Mouse (Mus musculus) frontal cortex, postnatal 36 days (tissue): Measurements from ENCODE around the gene Lrrc43.
"Not testable (repeated sequence)": the region's sequence is repeated elsewhere in the genome, so short reads cannot be mapped to it uniquely, and the experiment has no call there.

Experiments
- DNase-seq, 2 experiments: peaks; one replicate each; pipeline ENCODE4 v3.0.0; 2022; ENCODE audit warnings: low spot score in 2 of 2

The Lrrc43 gene

DNA sequence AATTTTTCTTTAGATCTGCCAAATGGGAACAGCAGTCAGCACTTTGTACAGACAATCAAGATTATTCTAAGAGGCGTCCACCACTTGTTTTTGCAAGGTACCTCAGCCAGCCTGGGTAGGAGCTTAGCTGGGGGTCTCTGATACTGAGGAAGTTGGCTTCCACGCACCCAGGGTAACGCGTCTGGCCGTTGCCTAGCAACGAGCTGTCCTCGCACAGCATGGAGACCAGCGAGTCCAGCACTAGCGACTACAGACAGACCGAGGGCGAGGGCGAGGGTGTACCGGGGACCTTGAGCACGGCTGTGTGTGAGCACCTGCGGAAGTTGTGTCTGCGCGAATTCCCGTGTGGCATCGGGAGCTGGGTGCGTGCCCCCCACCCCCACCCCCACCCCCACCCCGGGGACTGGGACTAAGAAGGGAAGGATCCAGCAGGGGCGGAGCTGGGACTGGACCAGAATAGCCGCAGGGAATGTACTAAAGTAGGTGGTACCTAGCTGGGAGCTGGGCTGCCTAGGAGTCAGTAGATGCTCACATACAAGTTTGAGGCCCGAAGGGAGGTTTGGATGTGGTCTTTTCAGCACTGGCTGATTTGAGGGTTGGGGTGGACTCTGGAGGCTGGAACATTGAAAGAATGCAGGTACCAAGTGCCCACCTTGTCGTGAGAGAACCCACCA is at the start of gene Lrrc43, which contains the start of gene Il31:
TSS of gene Lrrc43 (plus strand) at position 194 of the 674 bp plus-strand sequence.
TSS of gene Il31 (minus strand) at position 378 of the 674 bp plus-strand sequence.
- no peak for DNase-seq

DNA sequence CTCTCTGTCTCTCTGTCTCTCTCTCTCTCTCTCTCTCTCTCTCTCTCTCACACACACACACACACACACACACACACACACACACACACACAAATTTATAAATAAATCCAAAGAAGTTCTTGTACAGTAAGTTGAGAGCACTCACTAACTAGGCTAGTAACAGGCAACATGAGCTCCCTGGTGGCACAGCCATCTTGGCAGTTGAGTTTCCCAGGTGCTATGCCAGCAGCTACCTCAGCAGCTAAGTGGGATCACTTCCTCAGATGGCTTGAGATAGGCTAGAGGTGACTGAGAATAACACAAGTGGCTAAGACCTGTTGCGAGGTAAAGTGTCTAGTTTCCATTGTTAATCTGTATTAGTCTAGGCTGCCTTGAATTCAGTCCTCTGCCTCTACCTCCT is 49.8 kb upstream of the Lrrc43 start:
- DNase-seq: no peak

DNA sequence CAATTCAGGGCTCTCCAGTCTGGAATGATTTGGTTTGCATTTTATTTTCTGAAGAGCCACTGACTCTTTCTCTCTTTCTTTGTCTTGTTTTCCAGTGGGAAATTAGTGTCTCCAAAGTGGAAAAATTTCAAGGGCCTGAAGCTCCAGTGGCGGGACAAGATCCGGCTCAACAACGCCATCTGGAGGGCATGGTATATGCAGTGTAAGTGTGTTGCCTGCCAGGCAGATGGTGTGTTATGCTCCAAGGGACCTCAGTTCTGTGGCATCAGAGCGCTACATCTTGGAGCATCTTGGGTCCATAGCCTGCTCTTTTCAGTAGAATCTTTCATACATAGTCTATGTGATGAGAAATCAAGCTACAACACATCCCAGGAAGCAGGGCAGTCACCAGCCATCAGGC is 49.2 kb upstream of the Lrrc43 start:
- no peak for DNase-seq

DNA sequence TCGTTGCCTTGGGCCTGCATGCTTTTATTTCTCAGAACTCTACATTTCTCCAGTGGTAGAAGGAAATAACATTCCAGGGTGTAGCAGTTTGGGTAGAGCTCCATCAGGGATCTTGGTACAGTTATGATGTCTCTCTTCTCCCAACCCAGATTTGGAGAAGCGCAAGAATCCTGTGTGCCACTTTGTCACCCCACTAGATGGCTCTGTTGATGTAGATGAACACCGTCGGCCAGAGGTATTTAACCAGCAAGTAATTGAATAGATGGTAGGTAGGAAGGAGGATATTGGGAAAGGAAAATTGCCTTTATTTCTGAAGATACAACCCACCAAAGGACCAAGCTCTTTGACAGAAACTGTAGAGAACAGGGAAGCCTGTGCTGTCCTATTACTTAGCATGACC is 48.4 kb upstream of the Lrrc43 start:
- peak in 1 of 2 experiments; percentile 43 for DNase-seq

DNA sequence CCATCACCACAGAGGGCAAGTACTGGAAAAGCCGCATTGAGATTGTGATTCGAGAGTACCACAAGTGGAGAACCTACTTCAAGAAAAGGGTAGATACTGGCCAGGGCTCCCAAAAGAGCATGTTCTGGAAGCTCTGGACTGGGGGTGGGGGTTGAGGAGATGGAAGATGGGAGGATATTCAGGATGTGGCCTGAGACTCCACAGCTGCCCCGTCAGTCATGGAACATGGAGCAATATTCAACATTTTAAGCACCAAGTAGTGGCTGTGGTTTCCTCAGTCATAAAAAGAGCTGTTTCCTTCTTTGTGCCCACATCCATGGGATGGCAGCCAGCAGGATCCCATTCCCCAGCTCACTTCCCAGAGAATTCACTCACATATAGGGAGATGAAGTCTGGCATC is 46.8 kb upstream of the Lrrc43 start:
- DNase-seq: no peak

DNA sequence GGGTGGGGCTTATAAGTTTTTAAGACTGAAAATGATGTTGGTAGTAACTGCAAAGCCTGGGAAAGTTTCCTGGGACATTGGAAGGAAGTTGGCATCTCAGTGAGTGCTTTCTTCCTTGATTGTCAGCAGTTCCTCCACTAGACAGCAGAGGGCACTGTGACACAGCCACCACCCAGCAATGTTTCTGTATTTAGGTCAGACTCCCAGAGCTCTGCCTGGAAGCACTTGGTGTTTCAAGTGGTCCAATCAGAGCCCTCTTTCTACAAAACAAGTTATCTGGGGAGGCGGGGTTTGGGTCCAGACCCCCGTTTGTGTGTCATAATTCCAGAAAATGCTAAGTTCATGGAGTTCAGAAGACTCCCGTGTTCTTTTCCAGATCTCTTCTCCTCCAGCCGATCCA is 45.0 kb upstream of the Lrrc43 start:
- peak; percentile 70 to 85 for DNase-seq

DNA sequence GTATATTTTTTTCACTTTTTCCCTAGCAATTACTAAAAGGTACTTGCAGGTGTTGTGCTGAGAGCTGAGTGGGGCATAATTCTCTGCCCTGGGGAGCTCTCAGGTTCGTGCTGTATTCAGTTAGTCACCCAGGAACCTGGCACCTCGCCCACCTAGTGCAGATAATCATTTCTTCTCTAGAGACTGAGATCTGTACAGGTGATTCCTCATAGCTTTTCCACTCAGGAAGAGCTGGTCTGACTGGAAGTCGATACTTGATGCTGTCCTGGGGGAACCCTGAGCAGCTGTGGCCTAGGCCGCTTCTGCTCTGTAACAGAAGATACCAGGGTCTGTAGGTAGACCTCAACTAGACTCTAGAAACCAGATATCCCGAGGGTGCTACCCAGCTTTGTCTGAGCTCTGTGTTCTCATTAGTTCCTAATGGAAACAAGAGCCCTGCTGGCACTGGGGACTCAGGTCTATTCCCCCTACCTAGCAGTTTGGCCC is 44.2 kb upstream of the Lrrc43 start:
- no peak for DNase-seq

DNA sequence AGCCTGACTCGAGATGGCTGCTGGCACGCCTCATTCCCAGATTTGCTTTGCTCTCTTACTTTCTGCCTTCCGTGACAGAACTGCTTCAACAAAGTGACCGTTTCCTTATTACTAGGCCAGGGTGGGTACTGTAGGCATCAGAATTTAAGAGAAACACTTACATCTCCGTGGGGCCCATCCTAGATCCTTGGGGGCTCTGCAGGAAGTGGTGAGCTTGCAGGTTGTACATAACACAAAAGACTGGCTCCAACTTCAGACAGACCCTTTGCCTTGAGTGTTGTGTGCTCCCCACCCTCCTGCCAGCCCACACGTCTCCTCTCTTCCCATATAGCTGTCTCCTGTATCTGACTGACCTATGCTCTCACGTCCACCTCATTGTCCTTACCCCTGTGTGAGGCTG is 37.2 kb upstream of the Lrrc43 start:
- no peak for DNase-seq

DNA sequence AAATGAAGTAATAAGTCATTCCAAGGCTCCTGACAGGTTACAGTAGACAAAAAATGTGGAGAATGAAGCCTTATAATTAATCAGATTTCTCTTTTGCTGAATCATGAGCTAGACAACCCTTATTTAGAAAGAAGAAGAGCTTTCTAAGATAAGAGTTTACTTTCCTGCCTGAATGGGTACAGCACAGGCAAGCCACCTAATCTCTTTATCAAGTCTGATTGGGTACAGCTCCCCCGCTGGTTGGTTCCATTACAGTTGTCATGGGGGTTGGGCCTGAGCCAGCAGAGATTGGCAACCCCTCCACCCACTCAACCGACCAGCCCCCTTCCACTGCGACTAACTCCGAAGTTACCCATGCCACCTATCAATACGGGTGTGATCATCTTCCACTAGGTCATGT is 27.7 kb upstream of the Lrrc43 start:
- DNase-seq: no peak

DNA sequence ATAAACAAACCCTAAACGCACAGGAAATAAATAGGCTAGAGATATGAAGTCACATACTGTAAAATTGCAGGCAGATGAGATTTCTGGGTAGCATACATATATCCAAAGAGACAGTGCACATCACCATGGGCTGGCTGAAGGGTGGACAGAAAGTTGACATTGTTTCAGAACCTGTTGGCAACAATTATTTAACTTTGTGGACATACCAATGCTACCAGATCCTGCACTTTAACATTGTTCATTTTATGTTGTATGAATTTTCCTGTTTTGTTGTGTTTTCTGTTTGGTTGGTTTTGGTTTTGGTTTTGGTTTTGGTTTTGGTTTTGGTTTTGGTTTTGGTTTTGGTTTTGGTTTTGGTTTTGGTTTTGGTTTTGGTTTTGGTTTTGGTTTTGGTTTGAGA is 24.5 kb upstream of the Lrrc43 start:
- DNase-seq: no peak

DNA sequence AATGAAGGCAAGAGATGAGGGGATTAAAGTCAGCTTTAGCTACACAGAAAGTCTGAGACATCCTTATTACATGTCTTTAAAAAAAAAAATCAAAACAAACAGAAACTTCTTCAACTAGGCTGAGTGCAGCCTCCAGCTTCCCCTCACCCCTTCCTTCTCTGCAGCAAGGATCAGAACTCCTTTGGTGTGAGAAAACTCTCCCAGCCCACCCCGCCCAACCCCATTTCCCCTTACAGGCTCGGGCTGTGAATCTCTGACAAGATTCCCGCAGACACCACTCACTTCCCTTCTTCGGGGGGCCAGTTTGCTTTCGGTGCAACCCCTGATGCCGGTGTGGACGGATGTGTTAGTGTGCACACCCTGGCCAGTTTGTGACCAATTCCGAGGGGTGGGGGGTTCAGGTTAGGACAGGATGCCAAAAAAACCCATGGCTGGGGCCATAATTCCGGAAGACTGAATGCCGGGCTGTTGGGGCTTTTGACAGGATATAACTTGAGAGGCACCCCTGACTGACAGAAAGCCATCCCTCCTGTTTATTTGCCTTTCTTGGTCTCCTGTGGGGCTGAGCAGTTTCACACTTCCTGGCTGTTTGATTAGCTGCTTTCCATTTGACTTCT is 18.2 kb upstream of the Lrrc43 start:
- DNase-seq: no peak

DNA sequence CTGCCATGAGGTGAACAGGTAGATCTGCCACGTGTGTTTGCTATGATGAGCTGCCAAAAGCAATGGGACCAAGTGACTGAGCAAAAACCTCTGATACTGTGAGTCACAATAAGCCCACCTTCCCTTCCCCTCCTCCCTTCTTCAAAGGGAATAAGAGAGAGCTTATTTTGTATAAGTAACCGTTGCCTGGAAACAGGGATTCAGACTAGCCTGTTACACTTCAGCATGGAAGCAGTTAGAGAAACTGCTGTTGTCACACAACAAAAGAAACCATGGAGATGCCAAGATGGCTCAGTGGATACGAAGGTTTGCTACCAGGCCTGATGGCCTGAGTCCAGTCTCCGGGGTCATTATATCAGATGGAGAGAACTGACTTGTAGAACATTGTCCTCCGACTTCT is 15.3 kb upstream of the Lrrc43 start:
- DNase-seq: no peak

DNA sequence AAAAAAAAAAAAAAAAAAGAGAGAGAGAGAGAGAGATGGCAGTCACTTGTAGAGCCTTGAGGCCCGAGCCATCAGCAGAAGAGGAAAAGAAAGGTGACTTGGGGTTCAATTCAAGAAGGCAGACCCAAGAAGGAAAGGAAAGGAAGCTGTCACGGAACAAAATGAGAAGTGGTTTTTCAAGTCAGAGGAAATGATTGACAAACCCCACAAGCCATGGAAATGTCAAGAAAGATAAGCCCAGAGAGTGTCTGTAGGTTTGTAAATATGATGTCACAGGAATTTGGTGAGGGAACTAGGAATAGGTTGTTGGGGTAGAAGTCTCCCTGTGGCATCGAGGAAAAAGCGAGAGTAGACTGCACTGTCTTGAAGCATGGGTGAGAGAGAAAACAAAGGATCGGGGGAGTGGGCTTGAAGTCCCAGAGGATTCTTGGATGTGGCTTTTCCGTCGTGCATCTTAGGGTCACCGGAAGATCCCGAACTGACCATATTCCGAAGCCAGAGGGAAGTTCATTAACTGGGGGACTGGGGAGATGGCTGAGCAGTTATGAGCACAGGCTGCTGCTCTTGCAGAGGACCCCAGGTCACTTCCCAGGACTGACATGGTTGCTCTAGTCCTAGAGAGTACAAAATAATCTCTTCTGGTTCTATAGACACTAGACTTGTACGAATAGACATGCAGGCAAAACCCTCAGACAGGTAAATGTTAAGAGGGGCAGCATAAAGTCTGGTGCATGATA is 1.3 kb upstream of the Lrrc43 start:
- no peak for DNase-seq

DNA sequence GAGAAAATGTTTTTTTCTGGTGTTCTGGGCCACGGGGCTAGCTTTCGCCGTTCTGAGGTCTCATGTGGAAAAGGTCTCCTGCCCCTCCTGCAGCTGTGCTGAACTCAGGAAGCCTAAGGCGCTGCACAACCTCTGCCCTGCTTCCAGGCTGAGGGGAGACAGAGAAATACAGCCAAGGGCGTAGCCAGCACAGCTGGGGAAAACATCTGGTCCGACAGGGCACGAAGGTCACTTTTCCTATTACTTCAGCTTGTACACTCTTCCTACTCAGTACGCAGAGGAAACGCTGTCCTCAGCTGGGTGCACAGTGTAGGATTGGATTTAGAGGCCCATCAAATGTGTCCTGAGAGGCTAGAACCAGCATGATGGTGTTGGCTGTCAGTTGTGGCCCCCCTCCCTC is 830 bp downstream of the Lrrc43 start:
- DNase-seq: no peak

DNA sequence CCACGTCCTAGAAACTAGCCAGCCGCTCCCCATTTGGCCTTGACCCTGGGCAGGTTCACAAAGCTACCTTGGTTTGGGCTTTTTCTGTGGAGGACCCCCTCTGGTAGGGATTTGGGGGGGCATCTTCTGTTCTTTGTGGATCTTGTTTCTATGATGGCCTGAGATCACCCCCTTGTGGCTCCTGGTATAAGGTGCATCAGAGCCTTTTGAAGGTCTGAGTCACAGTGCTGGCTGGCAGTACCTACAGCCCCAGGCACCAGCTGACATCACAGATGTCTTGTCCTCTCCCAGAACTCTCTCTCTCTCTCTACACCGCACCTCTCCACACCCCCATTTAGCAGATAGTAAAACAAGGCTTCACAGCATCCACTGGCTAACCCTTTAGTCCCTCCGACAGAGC is 10.6 kb downstream of the Lrrc43 start:
- peak in 1 of 2 experiments; percentile 63 for DNase-seq

DNA sequence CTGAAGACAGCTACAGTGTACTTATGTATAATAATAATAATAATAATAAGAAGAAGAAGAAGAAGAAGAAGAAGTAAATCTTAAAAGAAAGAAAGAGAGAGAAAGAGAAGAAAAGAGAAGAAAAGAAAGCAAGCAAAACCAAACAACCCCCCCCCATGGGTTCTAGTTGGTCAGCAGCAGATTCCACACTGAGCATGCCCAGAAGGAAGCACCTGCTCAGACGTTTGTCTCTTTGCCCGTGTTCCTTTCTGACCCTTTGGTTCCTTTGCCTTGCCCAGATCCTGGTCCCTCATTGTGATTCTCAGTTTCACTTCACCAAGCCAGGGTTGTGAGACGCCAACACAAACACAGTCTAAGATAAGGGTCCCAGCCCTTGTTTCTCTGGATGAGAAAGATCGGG is 12.9 kb downstream of the Lrrc43 start:
- no peak for DNase-seq

DNA sequence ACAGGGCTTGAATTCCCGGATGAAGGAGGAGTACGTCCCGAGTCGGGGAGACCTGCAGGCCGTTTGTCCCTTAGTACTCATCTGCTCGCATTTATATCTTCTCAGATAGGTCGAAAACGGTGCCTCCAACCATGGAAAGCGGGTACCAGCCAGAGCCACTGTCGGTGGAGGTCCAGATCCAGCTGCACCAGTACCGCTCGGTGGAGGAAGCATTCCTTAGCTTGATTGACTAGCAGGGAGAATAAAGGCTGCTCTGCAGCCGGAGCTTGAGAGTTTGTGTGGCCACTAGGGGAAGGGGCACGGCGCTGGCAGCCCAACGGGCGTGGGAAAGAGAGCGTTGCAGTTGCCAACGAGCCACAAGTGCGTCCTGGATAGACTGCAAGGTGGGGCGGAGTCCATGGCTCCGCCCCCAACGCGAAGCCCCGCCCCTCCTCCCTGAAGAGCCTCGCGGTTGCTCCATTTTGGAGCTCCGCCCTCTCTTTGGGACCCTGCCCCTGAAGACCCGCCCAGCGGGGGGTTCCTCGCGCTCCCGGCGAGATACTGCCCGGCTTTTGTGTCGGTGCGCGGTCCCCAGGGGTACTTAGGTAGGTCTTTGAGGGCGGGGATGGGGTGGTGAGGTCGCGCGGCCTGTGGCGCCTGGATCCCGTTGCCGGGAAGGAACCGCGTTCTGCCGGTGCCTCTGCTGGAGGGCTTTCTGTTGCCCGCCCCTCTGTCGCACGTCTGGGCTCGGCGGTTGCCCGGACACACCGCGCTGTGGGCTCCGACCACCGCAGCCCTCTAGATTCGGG is 19.0 kb downstream of the Lrrc43 start:
- peak; percentile 68 to 84 for DNase-seq

DNA sequence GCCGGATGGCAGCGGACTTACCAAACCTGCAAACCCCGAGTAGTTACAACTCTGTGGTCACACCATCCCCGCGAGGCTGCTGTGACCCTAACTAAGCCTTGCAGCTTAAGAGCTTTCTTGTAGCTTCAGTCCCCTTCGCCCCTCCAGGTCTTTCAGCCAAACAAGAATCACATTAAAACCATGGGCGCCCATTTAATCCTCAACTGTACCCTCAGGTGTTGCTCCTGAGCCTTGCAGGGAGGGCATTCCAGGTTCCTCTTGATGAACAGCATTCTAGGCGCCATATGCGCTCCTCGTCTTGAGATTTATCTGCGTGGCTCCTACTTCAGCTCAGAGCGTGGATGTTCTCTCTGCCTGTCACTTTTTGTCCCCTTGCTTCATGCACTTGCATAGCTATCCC is 19.8 kb downstream of the Lrrc43 start:
- no peak for DNase-seq

DNA sequence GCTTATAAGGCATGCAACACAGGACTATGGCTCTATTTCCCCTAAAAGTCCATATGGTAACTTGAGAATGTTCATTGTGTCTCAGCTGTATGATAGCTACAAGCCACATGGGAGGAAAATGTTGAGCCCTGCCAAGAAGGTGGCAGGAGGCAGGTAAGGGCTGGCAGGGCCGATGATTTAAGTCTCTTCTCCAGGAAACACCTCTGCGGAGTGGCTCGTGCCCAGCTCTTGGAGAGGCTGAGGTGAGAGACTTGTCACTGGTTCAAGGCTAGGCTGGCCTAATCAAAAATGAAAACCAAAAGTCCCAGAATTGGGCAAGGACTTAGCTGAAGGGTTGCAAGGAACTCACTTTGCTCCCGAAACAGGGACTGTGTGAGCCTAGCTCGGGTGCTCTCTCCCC is 21.1 kb downstream of the Lrrc43 start, which contains the start of gene B3gnt4:
TSS of gene B3gnt4 (plus strand) at position 301 of the 400 bp plus-strand sequence.
- no peak for DNase-seq

DNA sequence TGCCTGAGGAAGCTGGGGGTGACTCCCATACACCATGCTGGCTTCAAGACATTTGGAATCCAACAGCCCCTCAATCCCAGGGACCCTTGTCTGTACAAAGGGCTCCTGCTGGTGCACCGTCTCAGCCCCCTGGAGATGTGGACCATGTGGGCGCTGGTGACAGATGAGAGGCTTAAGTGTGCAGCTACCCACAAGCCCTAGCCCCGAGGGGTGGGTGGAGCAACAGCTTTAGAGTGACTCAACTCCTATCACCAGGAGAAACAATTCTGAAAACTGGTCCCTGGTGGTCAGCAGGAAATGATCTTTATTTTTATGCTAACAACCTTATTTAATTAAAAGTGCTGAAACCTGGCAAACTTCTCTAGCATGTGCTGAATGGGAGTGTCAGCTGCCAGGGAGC is 22.3 kb downstream of the Lrrc43 start:
- not testable (repeated sequence) for DNase-seq

DNA sequence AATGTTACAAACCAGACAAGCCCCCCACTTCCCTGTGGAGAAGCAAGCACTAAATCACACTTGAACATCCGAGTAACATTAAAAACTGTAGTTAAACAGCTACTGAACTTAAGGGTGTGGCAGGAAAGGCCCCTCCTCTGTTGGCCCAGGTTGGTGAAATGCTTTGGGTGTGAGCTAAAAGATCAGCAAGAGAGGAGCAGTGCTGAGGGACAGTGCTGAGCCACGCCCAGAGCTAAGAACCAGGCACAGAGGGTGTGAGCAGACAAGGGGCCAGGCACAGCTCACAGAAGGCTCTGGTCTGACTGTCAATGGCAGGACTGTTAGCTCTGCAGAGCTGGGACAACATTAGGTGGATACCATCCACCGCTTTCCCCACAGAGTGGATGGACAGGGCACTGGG is 23.0 kb downstream of the Lrrc43 start:
- no peak for DNase-seq

DNA sequence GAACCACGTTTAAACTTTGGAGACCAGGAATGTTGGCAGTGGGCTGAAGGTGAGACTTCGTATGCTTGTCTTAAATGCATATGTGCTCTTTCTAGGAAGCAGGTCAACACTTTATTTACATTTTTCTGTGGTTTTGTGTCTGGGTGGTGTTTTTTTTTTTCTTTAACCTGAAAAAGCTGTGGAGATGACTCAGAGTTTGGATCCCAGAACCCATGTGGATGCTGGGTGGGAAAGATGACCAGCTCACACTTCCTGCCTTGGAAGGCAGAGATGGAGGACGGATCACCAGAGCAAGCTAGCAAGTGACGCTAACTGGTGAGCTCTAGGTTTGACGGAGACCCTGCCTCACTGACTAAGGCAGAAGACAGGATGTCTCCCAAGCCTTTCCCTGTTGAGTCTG is 25.8 kb downstream of the Lrrc43 start:
- DNase-seq: no peak
